Mouse (Mus musculus): ENCODE data around the gene Vti1a.

DNA sequence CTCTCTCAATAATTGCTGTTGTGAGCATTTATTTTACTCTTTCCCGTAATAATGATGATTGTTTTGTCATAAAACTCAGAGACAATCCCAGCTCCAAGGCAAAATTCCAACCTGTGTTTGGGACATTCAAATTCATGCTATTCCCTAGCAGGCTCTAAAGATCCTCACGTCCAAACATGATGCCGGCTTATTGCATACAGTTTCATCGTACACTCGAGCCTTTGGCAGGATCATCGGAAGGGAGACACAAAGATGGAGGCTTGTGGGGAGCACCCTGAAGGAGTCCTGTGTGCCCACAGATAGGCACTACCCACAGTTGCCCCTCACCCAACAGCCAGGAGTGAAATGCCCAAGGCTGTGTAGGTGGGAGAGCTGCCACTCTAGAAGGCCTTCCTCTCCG is 208.3 kb downstream of the Vti1a start:
- no peak for TF ChIP-seq POLR2A (IDR thresholded peaks at IDR 0.05; ENCODE audit: borderline replicate concordance, insufficient read depth, low read length)
- TF ChIP-seq CTCF (IDR thresholded peaks at IDR 0.05; ENCODE audit: borderline replicate concordance, insufficient read depth, low read depth, low read length) = no peak
